Mouse (Mus musculus) monocyte, adult 2 months (primary cell): ENCODE results near the gene Naa80.
A peak's percentile ranks its signal among the peaks of the same experiment; 100 is the strongest.
"Not testable (repeated sequence)": the region's sequence is repeated elsewhere in the genome, so short reads cannot be mapped to it uniquely, and the experiment has no call there.

ENCODE experiments used
- DNase-seq, 2 experiments: peaks; one replicate each; pipeline ENCODE4 v3.0.0; 2022; ENCODE audit warnings: low spot score in 2 of 2, low read depth in 1 of 2

The Naa80 gene

DNA sequence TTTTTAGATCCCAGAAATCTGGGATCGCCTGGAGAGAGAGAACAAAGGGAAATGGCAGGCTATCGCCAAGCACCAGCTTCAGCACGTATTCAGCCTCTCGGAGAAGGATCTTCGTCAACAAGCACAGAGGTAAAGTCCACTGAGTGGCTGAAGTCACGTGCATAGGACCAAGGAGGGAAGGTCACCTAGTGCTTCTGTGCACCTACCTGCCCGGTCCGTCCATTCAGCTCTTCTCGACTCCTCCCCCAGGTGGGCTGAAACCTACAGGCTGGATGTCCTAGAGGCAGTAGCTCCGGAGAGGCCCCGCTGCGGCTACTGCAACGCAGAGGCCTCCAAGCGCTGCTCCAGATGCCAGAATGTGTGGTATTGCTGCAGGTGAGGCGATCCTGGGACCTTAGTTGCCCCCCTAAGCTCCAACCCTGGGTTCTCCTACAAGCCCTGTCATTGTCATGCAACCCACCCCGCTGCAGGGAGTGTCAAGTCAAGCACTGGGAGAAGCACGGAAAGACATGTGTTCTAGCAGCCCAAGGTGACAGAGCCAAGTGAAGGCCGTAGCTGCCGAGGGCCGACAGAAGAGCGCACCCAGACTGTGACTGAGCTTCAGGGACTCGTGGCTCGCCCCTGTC is 28.1 kb upstream of the Naa80 start:
- no peak for DNase-seq

DNA sequence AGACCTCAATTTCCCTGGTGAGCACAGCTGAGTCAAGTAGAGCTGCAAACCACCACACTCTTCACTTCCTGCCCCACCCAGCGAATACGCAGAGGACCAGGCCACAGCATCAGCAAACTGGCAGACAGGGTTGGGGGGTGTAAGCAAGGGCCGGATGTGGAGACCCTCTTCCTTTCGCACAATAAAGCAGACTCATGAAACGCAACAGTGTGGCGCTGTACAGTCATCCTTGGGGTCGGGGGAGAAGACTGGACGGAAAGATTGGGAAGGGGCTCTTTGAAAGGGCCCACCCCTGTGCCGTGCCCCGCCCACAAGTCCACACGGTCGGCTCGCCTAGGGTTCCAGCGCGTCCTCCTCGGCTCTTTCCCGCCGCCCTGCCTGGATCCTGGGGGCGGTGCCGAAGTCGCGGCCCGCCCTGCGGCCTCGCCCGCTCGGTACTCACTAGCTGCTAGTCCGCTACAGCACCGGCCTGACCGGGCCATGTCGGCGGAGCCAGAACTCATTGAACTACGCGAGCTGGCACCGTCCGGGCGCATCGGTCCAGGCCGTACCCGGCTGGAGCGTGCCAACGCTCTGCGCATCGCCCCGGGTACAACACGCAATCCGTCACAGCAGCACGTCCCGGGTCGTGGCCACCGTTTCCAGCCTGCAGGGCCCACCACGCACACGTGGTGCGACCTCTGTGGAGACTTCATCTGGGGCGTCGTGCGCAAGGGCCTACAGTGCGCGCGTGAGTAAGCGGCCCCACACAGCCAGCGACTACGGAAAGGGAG is 27.4 kb upstream of the Naa80 start, which contains the start of gene Rassf1:
Rassf1 (plus strand) TSS at position 439 of the 773 bp plus-strand sequence.
- no peak for DNase-seq

GRCm38 (mm10) chr9:107551890-107552355 is 26.8 kb upstream of the Naa80 start:
- no peak for DNase-seq

DNA sequence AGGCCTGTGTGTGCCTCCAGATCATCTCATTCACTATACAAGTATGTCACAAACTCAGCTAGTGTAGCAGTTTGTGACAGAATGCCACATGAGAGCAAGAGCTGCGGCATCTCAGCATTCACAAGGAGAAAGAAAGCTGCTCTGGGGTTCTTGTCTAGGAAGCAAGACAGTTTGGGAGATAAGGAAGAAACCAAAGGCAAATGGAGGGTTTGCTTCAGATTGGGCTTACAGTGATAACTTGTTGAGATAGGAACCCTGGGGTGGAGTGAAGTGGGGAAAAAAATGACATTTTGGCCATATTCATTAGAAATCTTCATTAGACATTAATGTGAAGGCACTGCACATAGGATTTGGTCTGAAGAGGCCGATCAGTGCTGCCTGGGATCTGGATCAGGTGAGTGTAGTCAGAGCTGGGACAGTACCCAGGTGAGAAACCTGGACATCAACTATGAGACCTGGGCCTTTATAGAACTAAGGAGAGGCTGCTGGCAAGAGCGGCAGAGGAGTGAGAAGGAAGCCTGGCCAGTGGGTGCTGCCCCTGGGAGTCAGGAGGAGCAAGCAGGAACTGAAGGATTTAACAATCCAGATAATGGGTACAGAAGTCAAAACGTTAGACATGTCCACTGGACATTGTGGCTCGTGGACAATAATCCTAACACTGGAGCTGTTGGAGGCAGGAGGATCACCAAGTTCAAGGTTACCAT is 25.8 kb upstream of the Naa80 start:
- no peak for DNase-seq

- DNase-seq = no peak
These were observed 25.0 kb upstream of the Naa80 start for GRCm38 (mm10) chr9:107553541-107554318.

DNA sequence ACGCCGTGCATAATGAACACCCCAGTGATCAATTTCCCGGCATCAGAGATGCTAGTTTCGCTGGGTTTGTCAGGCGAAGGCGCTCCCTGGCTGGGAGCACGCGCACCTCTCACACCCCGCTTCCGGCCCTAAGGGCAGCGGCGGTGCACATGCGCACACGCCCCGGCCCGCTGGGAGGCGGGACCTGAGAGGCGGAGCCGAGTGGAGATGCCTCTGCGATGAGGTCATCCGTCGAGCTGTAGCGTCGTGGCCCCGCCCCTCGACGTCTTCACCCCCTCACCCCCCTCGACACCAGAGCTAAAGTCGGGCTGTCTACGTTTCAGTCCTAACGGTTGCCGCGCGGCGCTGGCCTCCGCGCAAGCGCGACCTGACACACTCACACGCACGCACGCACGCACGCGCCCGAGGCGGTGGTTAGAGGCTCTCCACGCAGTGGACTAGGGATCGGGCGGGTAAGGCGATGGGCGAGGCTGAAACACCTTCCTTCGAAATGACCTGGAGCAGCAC is 24.3 kb upstream of the Naa80 start:
- peak; percentile 86 to 89 for DNase-seq

DNA sequence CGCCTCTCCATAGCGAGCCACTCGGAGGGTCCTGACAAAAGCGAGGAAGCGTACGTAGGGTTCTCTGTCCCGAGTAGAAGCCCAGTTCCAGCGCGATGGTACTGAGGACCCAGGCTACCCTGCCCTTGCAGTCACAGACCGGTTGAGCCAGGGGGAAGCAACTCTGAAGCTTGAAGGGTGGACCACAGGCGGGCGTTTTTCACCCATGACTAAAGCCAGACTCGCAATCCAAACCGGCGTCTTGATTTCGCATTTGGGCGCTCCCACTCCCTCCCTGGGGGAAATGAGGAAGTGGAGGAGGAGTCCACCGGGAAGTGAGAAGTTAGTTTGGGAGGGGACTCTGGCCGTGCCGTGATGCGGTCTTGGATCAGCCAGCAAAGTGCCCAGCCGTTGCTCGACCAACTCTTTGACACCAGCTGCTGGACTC is 23.6 kb upstream of the Naa80 start:
- peak; percentile 75 to 76 for DNase-seq

GRCm38 (mm10) chr9:107555701-107556100 is 23.0 kb upstream of the Naa80 start:
- no peak for DNase-seq

- no peak for DNase-seq
These were observed 22.3 kb upstream of the Naa80 start for GRCm38 (mm10) chr9:107556346-107556745.

- DNase-seq = peak; percentile 81 to 85
These were observed 15.6 kb upstream of the Naa80 start, which contains the start of gene Tusc2 for GRCm38 (mm10) chr9:107563029-107563581. Gene Tusc2 (plus strand): TSS chr9:107563255.

DNA sequence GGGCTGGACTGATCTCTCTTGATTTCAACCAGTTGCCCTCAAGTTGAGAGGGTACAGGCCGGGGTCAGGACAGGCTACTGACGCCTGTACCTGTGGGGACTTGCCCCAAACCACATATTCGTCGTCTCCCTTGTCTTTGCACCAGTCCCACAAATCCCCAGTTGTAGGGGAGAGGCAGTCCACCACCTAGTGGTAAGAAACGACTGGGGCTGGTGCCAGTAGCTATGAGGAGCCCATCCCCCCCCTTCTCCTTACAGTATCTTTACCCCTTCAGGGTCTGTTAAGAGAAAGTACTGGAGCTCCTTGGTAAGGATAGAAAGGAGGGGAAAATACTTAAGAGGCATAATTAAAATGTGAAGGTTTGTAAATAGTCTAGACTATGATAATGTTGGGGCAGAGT is 13.1 kb upstream of the Naa80 start:
- not testable (repeated sequence) for DNase-seq

DNA sequence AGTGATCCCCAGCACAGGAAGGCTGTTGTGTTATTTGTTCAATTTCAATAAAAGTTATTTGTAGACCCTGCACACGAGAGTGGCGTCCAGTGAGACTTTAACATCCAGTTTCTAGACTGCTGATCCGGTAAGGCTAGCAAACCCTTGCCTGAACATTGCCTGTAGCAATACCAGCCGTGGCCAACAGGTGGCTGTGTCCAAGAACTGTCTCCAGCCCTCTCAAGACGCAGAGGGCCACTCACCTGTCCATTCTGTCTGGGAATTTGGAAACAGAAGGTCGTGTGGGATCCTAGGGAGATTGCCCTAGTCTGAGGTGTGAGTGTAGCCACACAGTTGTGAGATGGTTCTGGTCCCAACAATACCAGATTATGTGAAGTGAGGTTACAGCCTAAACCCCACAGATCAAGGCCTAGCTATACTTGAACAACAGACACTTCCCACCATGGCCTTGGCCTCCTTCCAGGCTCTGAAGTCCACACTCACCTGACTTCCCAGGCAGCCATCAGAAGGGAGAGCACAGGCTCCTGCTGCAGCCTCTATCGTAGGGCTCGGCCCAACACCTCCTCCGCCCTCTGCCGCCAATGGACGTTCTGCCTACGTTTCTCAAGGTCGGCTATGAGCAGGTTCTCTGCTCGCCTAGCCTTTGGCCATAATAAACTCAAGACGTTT is 12.5 kb upstream of the Naa80 start:
- DNase-seq = peak in 1 of 2 experiments; percentile 61

DNA sequence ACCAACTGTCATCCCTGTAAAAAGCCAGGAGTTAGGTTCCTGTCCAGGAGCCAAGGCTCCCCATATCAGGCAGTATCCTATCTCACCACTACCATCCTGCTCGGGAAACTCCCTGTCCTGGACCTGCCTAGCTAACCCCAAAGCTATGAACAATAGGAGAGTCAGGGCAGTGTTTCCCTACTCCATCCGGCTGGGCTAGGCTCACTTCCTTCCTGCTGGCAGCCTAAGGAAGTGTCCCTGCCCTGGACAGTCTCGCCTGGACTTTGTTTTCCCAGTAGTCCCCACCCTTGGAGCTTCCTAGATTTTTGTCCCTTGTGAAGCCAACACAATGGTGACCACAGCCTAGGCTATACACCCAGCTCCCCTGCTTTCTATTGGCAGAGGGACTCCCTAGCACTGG is 11.8 kb upstream of the Naa80 start:
- DNase-seq = no peak

DNA sequence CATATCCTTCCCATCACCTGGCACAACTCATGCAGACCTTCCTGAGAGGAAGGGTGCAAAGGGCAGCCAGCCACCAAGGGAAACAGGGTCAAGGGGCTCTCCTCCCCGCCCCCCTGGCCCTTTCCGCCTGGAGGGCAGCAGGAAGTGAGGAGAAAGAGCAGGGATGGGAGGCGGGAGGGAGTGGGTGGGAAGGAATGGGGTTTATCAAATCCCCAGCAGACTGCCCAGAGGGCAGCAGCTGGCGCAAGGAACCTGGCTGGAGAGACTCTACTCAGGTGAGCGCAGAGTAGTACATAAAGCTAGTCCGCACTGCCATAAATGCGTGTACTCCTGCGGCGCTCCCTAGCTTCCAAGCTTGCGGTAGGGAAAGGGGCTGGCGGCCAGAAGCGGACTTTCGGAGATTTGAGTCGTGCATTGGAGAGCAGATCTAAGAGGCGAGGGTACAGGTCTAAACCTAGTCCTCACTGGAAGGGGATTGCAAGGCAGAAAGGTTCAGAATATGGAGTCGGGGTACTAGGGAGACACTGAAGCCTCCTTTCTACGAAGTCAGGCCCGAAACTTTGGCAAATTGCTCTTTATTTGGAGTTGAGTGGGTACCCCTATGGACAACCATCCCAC is 10.9 kb upstream of the Naa80 start, which contains the start of gene Hyal2:
Hyal2 (plus strand) TSS at position 244 of the 618 bp plus-strand sequence.
- DNase-seq = no peak

- DNase-seq = peak in 1 of 2 experiments; percentile 64
These were observed 10.1 kb upstream of the Naa80 start for GRCm38 (mm10) chr9:107568331-107569261.

GRCm38 (mm10) chr9:107569270-107569669 is 9.4 kb upstream of the Naa80 start:
- DNase-seq = no peak

DNA sequence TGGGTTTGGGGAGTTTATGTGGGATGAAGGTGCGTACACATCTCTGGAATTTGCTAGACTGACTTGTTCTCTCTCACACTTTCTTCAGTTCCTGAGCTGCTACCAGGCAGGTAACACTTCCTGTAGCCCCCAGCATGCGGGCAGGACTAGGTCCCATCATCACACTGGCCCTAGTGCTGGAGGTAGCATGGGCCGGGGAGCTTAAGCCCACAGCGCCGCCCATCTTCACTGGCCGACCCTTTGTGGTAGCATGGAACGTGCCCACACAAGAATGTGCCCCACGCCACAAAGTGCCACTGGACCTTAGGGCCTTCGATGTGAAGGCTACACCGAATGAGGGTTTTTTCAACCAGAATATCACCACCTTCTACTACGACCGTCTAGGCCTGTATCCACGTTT is 8.7 kb upstream of the Naa80 start:
- no peak for DNase-seq

GRCm38 (mm10) chr9:107570845-107571244 is 7.8 kb upstream of the Naa80 start:
- no peak for DNase-seq
